Mouse (Mus musculus) left cerebral cortex, adult 18-20 months (tissue): ENCODE measurements around the gene Fam71f1. TPM values are rescaled to one million over a fixed set of nuclear protein-coding genes. Genes with fewer than 3 reads are reported as not detected.
"Not testable (repeated sequence)": the region's sequence is repeated elsewhere in the genome, so short reads cannot be mapped to it uniquely, and the experiment has no call there.

Source experiments
- DNase-seq, 2 experiments: peaks; one replicate each; pipeline ENCODE4 v3.0.0; 2021 to 2022; ENCODE audit warnings: low spot score in 2 of 2, mixed read lengths in 1 of 2
- total RNA-seq, 2 experiments: library from RNA; stranded (reverse); gene quantifications; 2 replicates each; pipeline ENCODE4 v1.2.3; 2021

The Fam71f1 gene
- total RNA-seq, 2 experiments from 2014 or later = not detected

GRCm38 (mm10) chr6:29322735-29323134 is 3.8 kb downstream of the Fam71f1 start:
- DNase-seq = no peak

DNA sequence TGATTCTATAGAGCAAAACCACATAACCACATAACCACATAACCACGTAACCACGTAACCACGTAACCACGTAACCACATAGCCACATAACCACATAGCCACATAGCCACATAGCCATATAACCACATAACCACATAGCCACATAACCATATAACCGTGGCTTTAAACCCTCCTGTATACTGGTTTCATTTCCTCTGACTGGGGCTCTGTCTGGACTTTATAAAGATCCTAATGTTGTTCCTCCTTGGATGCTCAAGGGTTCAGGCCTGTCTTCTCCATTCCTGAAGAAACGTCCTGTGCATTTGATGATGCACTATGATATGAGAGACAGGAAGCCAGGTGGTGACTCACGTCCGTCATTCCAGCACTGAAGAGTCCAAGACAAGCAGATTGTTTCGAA is 8.0 kb downstream of the Fam71f1 start:
- DNase-seq = no peak

- no peak for DNase-seq
These were observed 10.6 kb downstream of the Fam71f1 start for GRCm38 (mm10) chr6:29329514-29329913.

DNA sequence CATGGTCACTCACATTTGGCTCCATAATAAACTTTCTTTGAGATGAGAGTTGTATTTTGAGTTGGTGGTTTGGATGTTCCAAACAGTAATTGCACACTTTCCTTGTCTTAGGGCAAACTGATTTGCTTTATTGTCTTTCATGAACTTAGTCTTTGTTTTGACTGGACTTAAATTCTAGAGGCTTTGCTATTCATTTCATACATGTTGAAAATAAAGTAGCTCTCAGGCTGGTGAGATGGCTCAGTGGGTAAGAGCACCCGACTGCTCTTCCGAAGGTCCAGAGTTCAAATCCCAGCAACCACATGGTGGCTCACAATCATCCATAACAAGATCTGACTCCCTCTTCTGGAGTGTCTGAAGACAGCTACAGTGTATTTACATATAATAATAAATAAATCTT is 27.6 kb downstream of the Fam71f1 start:
- not testable (repeated sequence) for DNase-seq

DNA sequence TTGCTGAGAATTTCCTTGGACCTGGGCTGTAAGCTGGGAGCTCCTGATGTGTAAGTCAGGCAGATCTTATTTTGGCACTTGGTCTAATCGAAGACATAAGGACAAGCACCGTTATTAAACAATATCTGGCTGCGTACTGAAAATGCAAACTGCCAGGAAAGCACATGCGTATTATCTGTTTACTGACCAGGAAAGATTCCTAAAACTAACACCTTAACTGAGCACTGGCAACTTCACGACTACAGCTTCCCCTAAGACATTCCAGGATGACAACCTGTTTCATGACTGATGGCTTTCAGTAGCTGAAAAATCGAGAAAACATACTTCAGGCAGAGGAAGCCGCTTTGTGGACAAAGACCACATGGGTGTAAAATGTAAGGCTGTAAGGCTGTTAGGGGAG is 28.2 kb downstream of the Fam71f1 start:
- no peak for DNase-seq

- peak; percentile 100 for DNase-seq
These were observed 28.9 kb downstream of the Fam71f1 start, which contains the start of gene Calu for GRCm38 (mm10) chr6:29347665-29348370. Calu (plus strand) TSS chr6:29348069.

GRCm38 (mm10) chr6:29348371-29348724 is 29.4 kb downstream of the Fam71f1 start:
- DNase-seq = no peak

GRCm38 (mm10) chr6:29351613-29352012 is 32.7 kb downstream of the Fam71f1 start:
- no peak for DNase-seq

DNA sequence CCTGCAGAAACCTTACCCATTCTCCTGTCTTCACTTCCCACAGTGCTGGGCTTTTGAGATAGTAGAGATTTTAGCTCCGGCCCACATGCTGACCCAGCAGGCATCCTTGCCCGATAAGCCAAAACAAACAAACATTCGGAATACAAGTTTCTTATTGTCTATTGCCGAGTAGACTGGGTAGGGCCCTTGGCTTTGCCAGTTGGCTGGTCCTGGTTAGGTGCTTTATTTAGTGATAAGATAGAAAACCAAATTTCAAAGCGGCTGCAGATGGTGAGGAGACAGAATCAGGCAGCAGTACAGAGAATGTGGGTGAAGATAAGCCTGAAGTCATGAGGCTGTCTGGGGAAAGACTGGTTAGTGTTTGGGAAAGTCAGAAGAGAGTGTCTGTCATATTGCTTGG is 33.9 kb downstream of the Fam71f1 start:
- DNase-seq = no peak

GRCm38 (mm10) chr6:29359386-29359785 is 40.4 kb downstream of the Fam71f1 start:
- no peak for DNase-seq

- DNase-seq = no peak
These were observed 41.3 kb downstream of the Fam71f1 start for GRCm38 (mm10) chr6:29360211-29360610.

GRCm38 (mm10) chr6:29362246-29363128 is 43.5 kb downstream of the Fam71f1 start:
- DNase-seq = no peak

GRCm38 (mm10) chr6:29363129-29363515 is 44.2 kb downstream of the Fam71f1 start:
- no peak for DNase-seq

DNA sequence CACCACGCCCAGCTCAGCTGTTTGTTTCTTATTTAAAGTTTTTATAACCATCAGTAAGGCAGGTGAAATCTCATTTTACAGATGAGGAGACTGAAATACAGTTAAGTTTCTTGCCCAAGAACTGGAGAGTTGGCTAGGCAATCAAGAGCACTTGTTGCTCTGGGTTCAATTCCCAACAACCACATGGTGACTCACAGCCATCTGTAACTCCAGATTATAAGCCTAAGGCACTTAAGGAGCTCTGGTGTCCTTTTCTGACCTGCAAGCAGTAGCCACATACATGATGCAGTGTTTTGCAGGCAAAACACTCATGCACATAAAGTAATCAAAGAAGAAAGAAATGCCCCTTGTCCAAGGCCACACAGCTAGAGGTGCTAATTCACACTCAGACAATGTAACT is 46.3 kb downstream of the Fam71f1 start:
- no peak for DNase-seq

GRCm38 (mm10) chr6:29377386-29377785 is 58.4 kb downstream of the Fam71f1 start:
- no peak for DNase-seq

DNA sequence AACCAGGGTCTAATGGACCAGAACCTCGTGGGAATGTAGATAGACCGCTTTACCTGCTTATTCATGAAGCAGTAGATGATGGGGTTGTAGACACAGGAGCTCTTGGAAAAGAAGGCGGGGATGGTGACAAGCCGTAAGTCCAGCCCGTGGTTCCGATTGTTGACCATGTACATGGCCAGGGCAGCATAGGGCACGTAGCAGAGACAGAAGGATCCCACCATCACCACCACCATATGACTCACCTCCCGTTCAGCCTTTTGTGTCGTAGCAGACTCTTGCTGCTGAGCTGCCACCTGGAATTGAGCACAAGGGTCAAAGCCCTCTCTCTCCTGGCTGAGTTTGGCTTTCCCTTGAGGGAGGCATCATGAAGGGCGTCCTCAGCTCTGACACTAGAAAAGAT is 59.7 kb downstream of the Fam71f1 start:
- no peak for DNase-seq

GRCm38 (mm10) chr6:29379954-29380353 is 61.0 kb downstream of the Fam71f1 start:
- no peak for DNase-seq

GRCm38 (mm10) chr6:29382442-29382841 is 63.5 kb downstream of the Fam71f1 start:
- no peak for DNase-seq
